Mouse (Mus musculus) cortical plate, adult 2 months (tissue): ENCODE measurements at regions not wholly inside any gene's neighbourhood (a gene's known extent, or its start where the extent isn't known, plus 50 kb on each side); places are given as distances from the start of the nearest gene placed in this dataset.
"Not testable (repeated sequence)": the region's sequence is repeated elsewhere in the genome, so short reads cannot be mapped to it uniquely, and the experiment has no call there.

Experiments
- H3K27ac ChIP-seq: fragments of 200-500 bp; 2 replicates; pipeline ENCODE4 v1.5.1; 2012; ENCODE audit warnings: low read length, control low read depth, inconsistent platforms; ENCODE audit not compliant: insufficient read depth
- H3K4me1 ChIP-seq: fragments of 200-500 bp; 2 replicates; pipeline ENCODE4 v1.6.1; 2011; ENCODE audit warnings: low read length; ENCODE audit not compliant: control insufficient read depth, insufficient read depth
- H3K4me3 ChIP-seq: fragments of 200-500 bp; 2 replicates; pipeline ENCODE4 v1.5.1; 2011; ENCODE audit warnings: mild to moderate bottlenecking, low read length, control low read depth; ENCODE audit not compliant: insufficient read depth
- CTCF ChIP-seq: fragments of 200-500 bp; IDR thresholded peaks from 2 replicates; pipeline ENCODE4 v1.5.1; 2011; ENCODE audit warnings: mild to moderate bottlenecking, control low read depth, low read length; ENCODE audit not compliant: insufficient read depth; ENCODE audit errors: extremely low read depth
- POLR2A ChIP-seq: fragments of 200-500 bp; IDR thresholded peaks from 2 replicates; pipeline ENCODE4 v1.6.1; 2011; ENCODE audit warnings: mild to moderate bottlenecking, low read length, control low read depth; ENCODE audit not compliant: insufficient read depth; ENCODE audit errors: extremely low read depth

DNA sequence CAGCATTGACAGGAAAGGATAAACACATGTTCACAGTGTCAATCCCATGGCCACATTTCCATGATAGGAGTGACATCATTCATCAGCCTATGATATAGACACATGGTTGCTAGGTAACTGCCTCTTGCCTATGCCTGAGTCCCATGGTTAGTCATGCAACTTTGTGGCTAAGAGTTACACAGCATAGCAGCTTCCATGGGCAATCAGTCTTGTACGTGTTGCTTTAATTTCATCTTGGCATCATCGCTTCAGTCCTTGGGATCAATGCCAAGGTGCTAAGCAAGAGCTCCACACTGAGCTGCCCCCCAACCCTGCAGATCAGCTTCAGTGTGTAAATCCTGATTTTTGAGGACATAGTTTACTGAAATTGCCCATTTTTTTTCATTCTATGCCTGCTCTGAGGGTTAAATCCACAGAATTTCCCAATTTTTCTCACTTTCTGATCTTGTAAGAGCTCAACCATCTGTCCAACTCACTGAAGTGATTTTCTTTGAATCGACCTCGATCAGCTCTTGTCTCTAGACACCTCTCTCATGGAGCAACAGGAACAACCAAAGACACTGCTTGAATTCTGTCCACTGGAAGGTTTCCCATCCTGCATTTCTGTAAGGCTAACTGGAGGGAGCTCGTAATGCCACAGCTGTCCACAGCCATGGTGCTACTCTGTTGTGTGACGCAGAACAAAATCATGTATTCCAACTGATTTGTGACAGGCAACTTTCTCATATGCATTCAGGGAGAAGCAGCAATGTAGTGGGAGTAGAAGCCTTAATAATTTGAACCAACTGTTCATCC, 112.5 kb upstream of the Kctd3 start:
- H3K4me1 ChIP-seq = peaks cover 3% of the 10 kb centered on the region; the same call in 1 of the 2 replicates
- no peak overlapping the region for H3K4me3 ChIP-seq
- no peak overlapping the region for H3K27ac ChIP-seq
- TF ChIP-seq POLR2A (no peak), CTCF (no peak)

DNA sequence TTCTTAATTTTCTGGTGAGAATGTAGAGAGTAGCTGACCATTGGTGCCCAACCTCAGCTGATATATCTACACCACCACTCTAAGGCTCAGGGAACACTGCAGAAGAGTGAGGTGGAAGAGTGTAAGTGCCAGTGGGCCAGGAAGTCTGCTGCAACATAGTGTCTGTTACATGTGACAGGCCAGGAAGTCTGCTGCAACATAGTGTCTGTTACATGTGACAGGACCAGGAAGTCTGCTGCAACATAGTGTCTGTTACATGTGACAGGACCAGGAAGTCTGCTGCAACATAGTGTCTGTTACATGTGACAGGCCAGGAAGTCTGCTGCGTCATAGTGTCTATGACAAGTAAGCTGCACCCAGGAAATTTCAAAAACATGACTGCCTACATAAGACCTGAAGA, 111.4 kb upstream of the Kctd3 start:
- H3K4me3 ChIP-seq, H3K27ac ChIP-seq, H3K4me1 ChIP-seq: not testable (repeated sequence)

DNA sequence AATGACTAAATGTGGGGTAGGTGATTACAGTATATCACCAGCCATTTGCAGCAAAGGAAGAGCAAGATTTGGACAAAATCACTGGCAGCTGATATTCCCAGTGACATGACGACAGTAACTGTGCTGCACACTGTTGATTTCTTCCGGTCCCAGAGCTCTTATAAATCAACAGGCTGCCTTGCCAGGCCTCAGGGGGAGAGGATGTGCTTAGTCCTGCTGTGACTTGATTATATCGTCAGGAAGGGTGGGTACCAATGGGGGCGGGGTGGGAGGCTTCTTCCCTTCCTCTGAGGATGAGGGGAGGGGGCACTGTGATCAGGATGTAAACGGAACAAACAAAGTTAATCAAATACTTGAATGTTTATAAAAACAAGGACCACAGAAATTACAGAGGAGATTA, 110.9 kb upstream of the Kctd3 start:
- Histone ChIP-seq H3K4me3 (no peak overlapping the region), H3K27ac (no peak overlapping the region), H3K4me1 (peaks cover 3% of the 10 kb centered on the region; the same call in 1 of the 2 replicates)
- TF ChIP-seq CTCF (no peak), POLR2A (no peak)

GRCm38 (mm10) chr1:189115914-189116313, 108.3 kb upstream of the Kctd3 start:
- H3K4me3 ChIP-seq = no peak overlapping the region
- H3K27ac ChIP-seq = no peak overlapping the region
- TF ChIP-seq POLR2A = no peak
- no peak for TF ChIP-seq CTCF
- H3K4me1 ChIP-seq = peaks cover 3% of the 10 kb centered on the region; the same call in 1 of the 2 replicates

DNA sequence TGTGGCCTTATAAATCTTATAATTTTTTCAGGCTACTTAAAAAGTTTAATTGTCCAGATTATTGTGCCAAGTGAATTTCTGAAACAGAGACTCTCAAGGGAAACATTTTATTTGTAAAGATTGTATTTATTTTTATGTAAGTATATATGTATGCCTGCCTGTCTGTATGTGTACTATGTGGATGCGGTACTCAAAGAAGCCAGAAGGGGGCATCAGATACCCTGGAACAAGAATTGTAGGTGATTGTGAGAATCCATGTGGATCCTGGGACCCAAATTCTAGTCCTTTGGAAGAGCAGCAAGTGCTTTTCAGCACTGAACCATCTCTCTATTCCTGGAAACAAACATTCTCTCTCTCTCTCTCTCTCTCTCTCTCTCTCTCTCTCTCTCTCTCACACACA, 107.6 kb upstream of the Kctd3 start:
- Histone ChIP-seq H3K4me1 (peaks cover under 1% of the 10 kb centered on the region; the same call in 1 of the 2 replicates), H3K4me3 (no peak overlapping the region), H3K27ac (no peak overlapping the region)
- no peak for TF ChIP-seq CTCF
- TF ChIP-seq POLR2A = no peak

- H3K27ac ChIP-seq = no peak overlapping the region
- no peak overlapping the region for H3K4me3 ChIP-seq
- TF ChIP-seq POLR2A (no peak), CTCF (no peak)
- H3K4me1 ChIP-seq = no peaks in the 10 kb centered on the region; the same call in 1 of the 2 replicates
Observed at GRCm38 (mm10) chr1:189108260-189109035, 100.8 kb upstream of the Kctd3 start.

DNA sequence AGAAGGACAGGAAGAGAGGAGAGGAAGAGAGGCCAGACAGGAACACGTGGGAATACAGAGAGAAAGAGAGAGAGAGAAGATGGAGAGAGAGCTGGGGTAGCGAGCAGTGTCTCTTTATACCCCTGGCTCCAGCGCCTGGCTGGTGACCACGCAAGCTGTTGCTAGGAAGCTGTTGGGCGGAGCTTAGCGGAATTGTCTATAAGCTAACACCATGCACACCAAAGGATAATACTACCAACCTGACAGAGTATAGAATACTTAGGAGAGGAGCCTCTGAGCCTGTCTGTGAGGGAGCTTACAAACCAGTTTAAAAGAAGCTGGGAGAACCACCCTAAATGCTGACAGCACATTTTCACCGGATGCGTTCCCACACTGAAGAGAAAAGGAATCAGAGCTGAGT, 100.2 kb upstream of the Kctd3 start:
- Histone ChIP-seq H3K4me1 (no peaks in the 10 kb centered on the region; the same call in 1 of the 2 replicates), H3K27ac (no peak overlapping the region), H3K4me3 (no peak overlapping the region)
- no peak for TF ChIP-seq POLR2A
- no peak for TF ChIP-seq CTCF

DNA sequence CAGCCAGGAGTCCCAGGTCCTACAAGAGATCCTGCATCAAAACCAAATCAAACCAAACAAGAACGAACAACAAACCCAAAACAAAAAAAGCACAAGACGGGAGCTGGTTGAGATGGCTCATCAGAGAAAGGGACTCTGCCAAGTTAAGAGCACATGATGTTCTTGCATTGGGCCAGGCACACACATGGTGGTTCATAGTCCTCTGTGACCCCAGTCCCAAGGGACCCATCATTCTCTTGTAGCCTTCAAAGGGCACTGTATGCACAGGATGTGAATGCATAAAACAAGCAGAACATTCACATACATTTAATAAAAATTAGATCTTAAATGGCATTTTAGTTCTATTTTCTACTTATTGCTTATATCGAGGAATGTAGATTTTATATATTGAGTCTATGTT, 99.5 kb upstream of the Kctd3 start:
- TF ChIP-seq POLR2A = no peak
- no peak for TF ChIP-seq CTCF
- H3K4me1 ChIP-seq = no peaks in the 10 kb centered on the region; the same call in 1 of the 2 replicates
- no peak overlapping the region for H3K27ac ChIP-seq
- no peak overlapping the region for H3K4me3 ChIP-seq

DNA sequence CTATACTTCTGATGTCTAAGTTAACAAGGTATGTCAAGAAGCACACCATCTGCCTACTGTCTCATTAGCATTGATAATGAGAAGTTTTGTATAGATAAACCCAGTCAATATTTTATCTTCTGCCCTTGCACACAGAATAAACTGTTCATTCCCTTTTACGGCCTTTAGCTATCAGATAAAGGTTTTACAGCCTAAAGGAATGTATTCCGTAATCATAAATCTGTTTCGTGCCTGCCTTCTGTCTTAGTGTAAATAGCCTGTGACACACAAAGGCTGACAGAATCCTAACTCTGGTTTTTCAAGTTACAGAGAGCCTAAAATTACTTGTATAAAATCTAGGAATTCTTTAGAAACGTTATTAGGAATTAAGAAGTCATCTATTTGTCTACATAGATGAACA, 97.6 kb upstream of the Kctd3 start:
- no peak overlapping the region for H3K27ac ChIP-seq
- no peaks in the 10 kb centered on the region; the same call in 1 of the 2 replicates for H3K4me1 ChIP-seq
- TF ChIP-seq CTCF = no peak
- no peak for TF ChIP-seq POLR2A
- no peak overlapping the region for H3K4me3 ChIP-seq

GRCm38 (mm10) chr1:189102781-189103180, 95.1 kb upstream of the Kctd3 start:
- no peaks in the 10 kb centered on the region; the same call in 1 of the 2 replicates for H3K4me1 ChIP-seq
- H3K27ac ChIP-seq = no peak overlapping the region
- no peak overlapping the region for H3K4me3 ChIP-seq
- no peak for TF ChIP-seq POLR2A
- no peak for TF ChIP-seq CTCF
